Mouse (Mus musculus): ENCODE data around the gene Esp6. TPM values are rescaled to one million over a fixed set of nuclear protein-coding genes. Genes with fewer than 3 reads are reported as not detected.
"Not testable (repeated sequence)": the region's sequence is repeated elsewhere in the genome, so short reads cannot be mapped to it uniquely, and the experiment has no call there.

Gene Esp6
- not detected in 2 replicates for total RNA-seq (2017)

- ATAC-seq (replicated peaks in 1 of 2; ENCODE audit: insufficient read depth in 1 of 2, low FRiP score in 2 of 2, low TSS enrichment in 1 of 2, low read depth in 1 of 2, poor library complexity in 2 of 2, severe bottlenecking in 2 of 2): no peak
Observed at GRCm38 (mm10) chr17:40561207-40561606, at the start of gene Esp6. Esp6 (plus strand) TSS chr17:40561507.

GRCm38 (mm10) chr17:40519818-40520217 is 41.5 kb upstream of the Esp6 start, which contains the start of gene Esp8:
Esp8 (plus strand) TSS chr17:40520022.
- no peak for ATAC-seq (replicated peaks in 1 of 2; ENCODE audit: insufficient read depth in 1 of 2, low FRiP score in 2 of 2, low TSS enrichment in 1 of 2, low read depth in 1 of 2, poor library complexity in 2 of 2, severe bottlenecking in 2 of 2)

GRCm38 (mm10) chr17:40529813-40530212 is 31.5 kb upstream of the Esp6 start:
- no peak for ATAC-seq (replicated peaks in 1 of 2; ENCODE audit: insufficient read depth in 1 of 2, low FRiP score in 2 of 2, low TSS enrichment in 1 of 2, low read depth in 1 of 2, poor library complexity in 2 of 2, severe bottlenecking in 2 of 2)

- ATAC-seq (replicated peaks in 1 of 2; ENCODE audit: insufficient read depth in 1 of 2, low FRiP score in 2 of 2, low TSS enrichment in 1 of 2, low read depth in 1 of 2, poor library complexity in 2 of 2, severe bottlenecking in 2 of 2): no peak
Observed at GRCm38 (mm10) chr17:40531147-40531546, 30.2 kb upstream of the Esp6 start.

- not testable (repeated sequence) for ATAC-seq (replicated peaks in 1 of 2; ENCODE audit: insufficient read depth in 1 of 2, low FRiP score in 2 of 2, low TSS enrichment in 1 of 2, low read depth in 1 of 2, poor library complexity in 2 of 2, severe bottlenecking in 2 of 2)
Observed at GRCm38 (mm10) chr17:40547005-40547404, 14.3 kb upstream of the Esp6 start.

- no peak for ATAC-seq (replicated peaks in 1 of 2; ENCODE audit: insufficient read depth in 1 of 2, low FRiP score in 2 of 2, low TSS enrichment in 1 of 2, low read depth in 1 of 2, poor library complexity in 2 of 2, severe bottlenecking in 2 of 2)
Observed at GRCm38 (mm10) chr17:40553470-40553869, 7.8 kb upstream of the Esp6 start.

GRCm38 (mm10) chr17:40583906-40584305 is 22.6 kb downstream of the Esp6 start:
- not testable (repeated sequence) for ATAC-seq (replicated peaks in 1 of 2; ENCODE audit: insufficient read depth in 1 of 2, low FRiP score in 2 of 2, low TSS enrichment in 1 of 2, low read depth in 1 of 2, poor library complexity in 2 of 2, severe bottlenecking in 2 of 2)

- no peak for ATAC-seq (replicated peaks in 1 of 2; ENCODE audit: insufficient read depth in 1 of 2, low FRiP score in 2 of 2, low TSS enrichment in 1 of 2, low read depth in 1 of 2, poor library complexity in 2 of 2, severe bottlenecking in 2 of 2)
Observed at GRCm38 (mm10) chr17:40591297-40591696, 30.0 kb downstream of the Esp6 start.

GRCm38 (mm10) chr17:40598294-40598693 is 37.0 kb downstream of the Esp6 start, which contains the start of gene Esp4:
Esp4 (plus strand) TSS chr17:40598594.
- no peak for ATAC-seq (replicated peaks in 1 of 2; ENCODE audit: insufficient read depth in 1 of 2, low FRiP score in 2 of 2, low TSS enrichment in 1 of 2, low read depth in 1 of 2, poor library complexity in 2 of 2, severe bottlenecking in 2 of 2)

Other genes with a start within 250 kb of the Esp6 start
- not detected in 2 replicates for gene Crisp1, start 242.3 kb upstream of the Esp6 start, total RNA-seq (2017)
- gene Esp8, start 41.5 kb upstream of the Esp6 start, total RNA-seq (2017): not detected in 2 replicates
- gene Esp4, start 37.1 kb downstream of the Esp6 start, total RNA-seq (2017): not detected in 2 replicates
- not detected in 2 replicates for gene Esp3, start 70.6 kb downstream of the Esp6 start, total RNA-seq (2017)
- gene Esp1, start 165.6 kb downstream of the Esp6 start, total RNA-seq (2017): not detected in 2 replicates
- 13.6 TPM in 1 of 2 replicates, not detected in the other for gene Crisp2, start 245.5 kb downstream of the Esp6 start, total RNA-seq (2017)
- 2.2 and 8.2 TPM in 2 replicates for gene Rhag, start 249.6 kb downstream of the Esp6 start, total RNA-seq (2017)